ENCODE assay signal across 14 mouse cellular contexts in genomic region chr9:5753785-5754184, GRCm38 (mm10).
"Had no signal": no experiment of that assay in that cellular context is flagged by ENCODE, and none has a peak within 500 bp of the region (broad histone marks: within the 10 kb centered on the region; RNA-seq: fewer than 3 reads in every experiment).

No protein-coding gene starts in this region.

- DNase-seq: kidney, adult 8-10 months; kidney, postnatal 25 days; liver, embryonic 13.5 days; liver, postnatal 0 days; lung, postnatal 14 days; right cerebral cortex, adult 18-20 months; right cerebral cortex, postnatal 25 days; thymus, postnatal 36 days had no signal

- ATAC-seq: intestine, postnatal 0 days; liver, postnatal 0 days had no signal

- H3K36me3 ChIP-seq: limb, embryonic 15.5 days; liver, embryonic 13.5 days; lung, embryonic 15.5 days had no signal

- H3K27me3 ChIP-seq: limb, embryonic 15.5 days; liver, embryonic 13.5 days; lung, embryonic 15.5 days; megakaryocyte, embryonic 14.5 days had no signal

- H3K9ac ChIP-seq: limb, embryonic 15.5 days; liver, embryonic 13.5 days; liver, postnatal 0 days; lung, embryonic 15.5 days had no signal

- H3K4me2 ChIP-seq: limb, embryonic 15.5 days; liver, embryonic 13.5 days; lung, embryonic 15.5 days had no signal

- H3K27ac ChIP-seq: left cerebral cortex, adult 2 months; limb, embryonic 15.5 days; liver, embryonic 13.5 days; lung, embryonic 15.5 days; macrophage had no signal

- H3K9me3 ChIP-seq: limb, embryonic 15.5 days; liver, embryonic 13.5 days; lung, embryonic 15.5 days; megakaryocyte, embryonic 14.5 days had no signal

- H3K4me3 ChIP-seq: left cerebral cortex, adult 2 months; limb, embryonic 15.5 days; liver, embryonic 13.5 days; lung, embryonic 15.5 days; megakaryocyte, embryonic 14.5 days had no signal

- H3K4me1 ChIP-seq: limb, embryonic 15.5 days; liver, embryonic 13.5 days; lung, embryonic 15.5 days; megakaryocyte, embryonic 14.5 days had no signal
